In genomic region chr9:14002236-14002635, GRCm38 (mm10) we compare ENCODE assay signal across 17 mouse cellular contexts.
DNase-seq lines count a peak whose midpoint lies in the region; ATAC-seq and TF ChIP-seq lines count a peak whose summit lies in the region.
"Had no signal": no experiment of that assay in that cellular context is flagged by ENCODE, and none has a peak within 500 bp of the region (broad histone marks: within the 10 kb centered on the region; RNA-seq: fewer than 3 reads in every experiment).

No protein-coding gene starts in this region.

- no peaks in the 10 kb centered on the region for H3K36me3 ChIP-seq in hindbrain, postnatal 0 days (ENCODE audit: insufficient read depth, low read length)
- H3K36me3 ChIP-seq in hindbrain, embryonic 13.5 days = no peaks in the 10 kb centered on the region
- no peaks in the 10 kb centered on the region for H3K36me3 ChIP-seq in midbrain, postnatal 0 days (ENCODE audit: insufficient read depth, low read length)
- no peaks in the 10 kb centered on the region for H3K36me3 ChIP-seq in midbrain, embryonic 15.5 days (replicated peaks)
- H3K36me3 ChIP-seq: hindbrain, embryonic 12.5 days; intestine, embryonic 15.5 days; kidney, embryonic 15.5 days; liver, embryonic 12.5 days; midbrain, embryonic 13.5 days had no signal

- no peak overlapping the region for H3K27ac ChIP-seq in hindbrain, postnatal 0 days
- no peak overlapping the region for H3K27ac ChIP-seq in hindbrain, embryonic 13.5 days
- H3K27ac ChIP-seq in midbrain, postnatal 0 days (ENCODE audit: low read depth, low read length) = no peak overlapping the region
- H3K27ac ChIP-seq in midbrain, embryonic 15.5 days = no peak overlapping the region
- no peak overlapping the region for H3K27ac ChIP-seq in gastrocnemius, adult 2 months
- H3K27ac ChIP-seq: hindbrain, embryonic 12.5 days; intestine, embryonic 15.5 days; kidney, embryonic 15.5 days; left cerebral cortex, adult 2 months; liver, embryonic 12.5 days; midbrain, embryonic 13.5 days had no signal

- H3K4me1 ChIP-seq in hindbrain, postnatal 0 days (ENCODE audit: insufficient read depth, low read length) = peaks cover 6% of the 10 kb centered on the region; the same call in 1 of the 2 replicates
- no peaks in the 10 kb centered on the region for H3K4me1 ChIP-seq in hindbrain, embryonic 13.5 days (replicated peaks)
- H3K4me1 ChIP-seq in midbrain, postnatal 0 days (ENCODE audit: insufficient read depth, low read length) = no peaks in the 10 kb centered on the region
- H3K4me1 ChIP-seq in midbrain, embryonic 15.5 days = peaks cover 3% of the 10 kb centered on the region; the same call in 1 of the 2 replicates
- H3K4me1 ChIP-seq: hindbrain, embryonic 12.5 days; intestine, embryonic 15.5 days; kidney, embryonic 15.5 days; liver, embryonic 12.5 days had no signal

- TF ChIP-seq CTCF in hindbrain, postnatal 0 days (IDR thresholded peaks at IDR 0.05; ENCODE audit: low read depth) = no peak
- no peak for TF ChIP-seq CTCF in midbrain, postnatal 0 days (IDR thresholded peaks at IDR 0.05)
- TF ChIP-seq CTCF in gastrocnemius, adult 2 months (IDR thresholded peaks at IDR 0.05) = no peak

- no peaks in the 10 kb centered on the region for H3K9me3 ChIP-seq in hindbrain, postnatal 0 days (ENCODE audit: low read length)
- H3K9me3 ChIP-seq in hindbrain, embryonic 13.5 days = no peaks in the 10 kb centered on the region
- H3K9me3 ChIP-seq in midbrain, postnatal 0 days (ENCODE audit: low read length) = no peaks in the 10 kb centered on the region
- no peaks in the 10 kb centered on the region for H3K9me3 ChIP-seq in midbrain, embryonic 15.5 days
- H3K9me3 ChIP-seq: hindbrain, embryonic 12.5 days; intestine, embryonic 15.5 days; kidney, embryonic 15.5 days; liver, embryonic 12.5 days; midbrain, embryonic 13.5 days had no signal

- H3K27me3 ChIP-seq in hindbrain, postnatal 0 days (ENCODE audit: insufficient read depth, low read length) = no peaks in the 10 kb centered on the region
- no peaks in the 10 kb centered on the region for H3K27me3 ChIP-seq in hindbrain, embryonic 13.5 days
- H3K27me3 ChIP-seq in midbrain, postnatal 0 days (ENCODE audit: insufficient read depth, low read length) = no peaks in the 10 kb centered on the region
- H3K27me3 ChIP-seq in midbrain, embryonic 15.5 days (replicated peaks) = no peaks in the 10 kb centered on the region
- H3K27me3 ChIP-seq: CH12.LX; hindbrain, embryonic 12.5 days; intestine, embryonic 15.5 days; kidney, embryonic 15.5 days; liver, embryonic 12.5 days; midbrain, embryonic 13.5 days had no signal

- DNase-seq in cerebellum, postnatal 10 days = peak; percentile 74 to 81
- DNase-seq in cerebellum, adult 9-10 months = no peak
- DNase-seq in hindbrain, postnatal 0 days (ENCODE audit: low spot score) = peak; percentile 66
- DNase-seq in midbrain, postnatal 0 days (ENCODE audit: low spot score) = peak; percentile 68
- DNase-seq in gastrocnemius, adult 2 months = no peak
- DNase-seq in B cell, adult 2 months = no peak
- DNase-seq: retina, postnatal 1 day had no signal

- H3K4me3 ChIP-seq in hindbrain, postnatal 0 days (ENCODE audit: low read length) = no peak overlapping the region
- H3K4me3 ChIP-seq in hindbrain, embryonic 13.5 days = no peak overlapping the region
- H3K4me3 ChIP-seq in midbrain, postnatal 0 days (ENCODE audit: low read depth, low read length) = no peak overlapping the region
- H3K4me3 ChIP-seq in midbrain, embryonic 15.5 days = no peak overlapping the region
- H3K4me3 ChIP-seq in gastrocnemius, adult 2 months = no peak overlapping the region
- H3K4me3 ChIP-seq: hindbrain, embryonic 12.5 days; intestine, embryonic 15.5 days; kidney, embryonic 15.5 days; left cerebral cortex, adult 2 months; liver, embryonic 12.5 days; midbrain, embryonic 13.5 days had no signal

- no peak overlapping the region for H3K9ac ChIP-seq in hindbrain, postnatal 0 days (replicated peaks; ENCODE audit: low read length)
- H3K9ac ChIP-seq in hindbrain, embryonic 13.5 days = no peak overlapping the region
- H3K9ac ChIP-seq in midbrain, postnatal 0 days (replicated peaks; ENCODE audit: low read length, poor library complexity, severe bottlenecking) = no peak overlapping the region
- no peak overlapping the region for H3K9ac ChIP-seq in midbrain, embryonic 15.5 days
- H3K9ac ChIP-seq: hindbrain, embryonic 12.5 days; intestine, embryonic 15.5 days; kidney, embryonic 15.5 days; liver, embryonic 12.5 days; lung, embryonic 14.5 days; midbrain, embryonic 13.5 days had no signal

- WGBS in hindbrain, postnatal 0 days = 14% methylated on average over 2 of the region's 2 CpGs
- 45% methylated on average over 2 of the region's 2 CpGs for WGBS in hindbrain, embryonic 13.5 days
- WGBS in midbrain, postnatal 0 days = 45% methylated on average over 2 of the region's 2 CpGs
- WGBS in midbrain, embryonic 15.5 days = 58% methylated on average over 2 of the region's 2 CpGs

- ATAC-seq in hindbrain, postnatal 0 days = no peak
- no peak for ATAC-seq in hindbrain, embryonic 13.5 days (ENCODE audit: low FRiP score)
- no peak for ATAC-seq in midbrain, postnatal 0 days (ENCODE audit: low FRiP score)
- ATAC-seq in midbrain, embryonic 15.5 days (replicated peaks) = no peak
- ATAC-seq: intestine, embryonic 15.5 days; liver, embryonic 12.5 days; midbrain, embryonic 13.5 days had no signal

- intact Hi-C loops in gastrocnemius, adult 2 months (cut with DNase I) = no loop called here

- H3K4me2 ChIP-seq in hindbrain, postnatal 0 days (ENCODE audit: low read depth, low read length) = no peak overlapping the region
- no peak overlapping the region for H3K4me2 ChIP-seq in hindbrain, embryonic 13.5 days
- no peak overlapping the region for H3K4me2 ChIP-seq in midbrain, postnatal 0 days (ENCODE audit: low read depth, low read length, poor library complexity, severe bottlenecking)
- no peak overlapping the region for H3K4me2 ChIP-seq in midbrain, embryonic 15.5 days
- H3K4me2 ChIP-seq: hindbrain, embryonic 12.5 days; intestine, embryonic 15.5 days; kidney, embryonic 15.5 days; liver, embryonic 12.5 days; lung, embryonic 14.5 days; midbrain, embryonic 13.5 days had no signal

Comparison
In these comparisons a context has a peak if more than half of its experiments do, and no peak if none do; other contexts are left out.
1. DNase-seq: peak in cerebellum, postnatal 10 days (2 of 2), hindbrain, postnatal 0 days (single experiment) and midbrain, postnatal 0 days (single experiment); none in cerebellum, adult 9-10 months (single experiment), gastrocnemius, adult 2 months (single experiment) and B cell, adult 2 months (0 of 2).